Mouse (Mus musculus): ENCODE results near the gene Idh3a. TPM values are rescaled to one million over a fixed set of nuclear protein-coding genes. Genes with fewer than 3 reads are reported as not detected.

Gene Idh3a
- polyA plus RNA-seq, 1 experiment from 2014 or later = 55.1 TPM

DNA sequence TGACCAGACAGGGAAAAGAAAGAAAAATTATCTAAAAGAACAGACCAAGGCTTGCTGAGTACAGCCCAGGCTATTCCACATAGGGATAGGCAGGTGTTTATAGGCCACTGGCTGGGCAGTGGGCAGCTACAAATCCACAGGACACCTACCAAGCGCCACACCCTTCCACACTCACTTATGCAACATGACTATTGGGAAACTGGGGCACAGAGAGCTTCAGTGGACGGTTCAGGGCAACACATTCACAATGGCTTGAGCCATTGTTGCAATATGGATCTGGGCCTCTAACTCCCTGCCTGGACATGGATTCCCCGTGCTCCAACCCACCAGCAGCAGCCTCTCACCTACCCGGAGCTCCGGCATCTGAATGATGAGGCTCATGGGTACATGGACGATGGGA is 36.7 kb upstream of the Idh3a start:
- no peak for ATAC-seq (ENCODE audit: low read depth)
- no peak overlapping the region for H3K4me2 ChIP-seq (ENCODE audit: low read depth, low read length)
- 66% methylated on average over 6 of the region's 6 CpGs for WGBS (ENCODE audit: insufficient replicate concordance)
- no peaks in the 10 kb centered on the region for H3K9me3 ChIP-seq (replicated peaks; ENCODE audit: control insufficient read depth, low read length)
- H3K36me3 ChIP-seq (ENCODE audit: control insufficient read depth, insufficient read depth) = no peaks in the 10 kb centered on the region
- no peaks in the 10 kb centered on the region for H3K27me3 ChIP-seq (ENCODE audit: control insufficient read depth, insufficient read depth, low read depth, low read length)
- no peak overlapping the region for H3K27ac ChIP-seq (ENCODE audit: low read length)
- no peak overlapping the region for H3K4me3 ChIP-seq (ENCODE audit: low read depth, low read length)
- no peak overlapping the region for H3K9ac ChIP-seq (ENCODE audit: low read depth, low read length)
- no peaks in the 10 kb centered on the region for H3K4me1 ChIP-seq (ENCODE audit: control insufficient read depth, low read depth, low read length)

GRCm38 (mm10) chr9:54552409-54552808 is 33.7 kb upstream of the Idh3a start:
- Histone ChIP-seq H3K4me1 (ENCODE audit: control insufficient read depth, low read depth, low read length) (no peaks in the 10 kb centered on the region), H3K9ac (ENCODE audit: low read depth, low read length) (no peak overlapping the region), H3K9me3 (replicated peaks; ENCODE audit: control insufficient read depth, low read length) (no peaks in the 10 kb centered on the region), H3K4me3 (ENCODE audit: low read depth, low read length) (no peak overlapping the region), H3K27me3 (ENCODE audit: control insufficient read depth, insufficient read depth, low read depth, low read length) (no peaks in the 10 kb centered on the region), H3K27ac (ENCODE audit: low read length) (no peak overlapping the region), H3K36me3 (ENCODE audit: control insufficient read depth, insufficient read depth) (no peaks in the 10 kb centered on the region), H3K4me2 (ENCODE audit: low read depth, low read length) (no peak overlapping the region)
- WGBS (ENCODE audit: insufficient replicate concordance) = 16% methylated on average over 5 of the region's 5 CpGs
- peak; percentile 24; the same call in 1 of the 2 replicates for ATAC-seq (ENCODE audit: low read depth)

DNA sequence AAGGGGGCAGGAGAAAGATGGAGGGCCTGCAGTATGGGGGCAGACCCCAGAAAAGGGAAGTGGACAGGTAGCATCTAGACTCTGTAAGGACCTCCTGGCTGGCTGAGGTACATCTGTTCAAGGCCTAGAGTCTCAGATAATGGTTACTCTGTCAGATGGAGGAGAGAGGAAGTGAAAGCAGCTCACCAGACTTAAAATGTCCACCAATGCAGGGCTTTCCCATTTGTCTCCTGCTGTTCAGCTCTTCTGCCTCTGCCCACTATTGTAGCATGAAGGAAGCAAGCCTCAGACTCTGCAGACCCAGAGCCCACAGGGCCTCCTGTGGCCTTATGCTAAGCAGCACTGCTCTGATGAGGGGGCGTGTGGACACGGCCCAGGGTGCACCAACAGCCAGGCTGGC is 31.1 kb upstream of the Idh3a start:
- 61% methylated on average over 2 of the region's 2 CpGs for WGBS (ENCODE audit: insufficient replicate concordance)
- no peak overlapping the region for H3K4me2 ChIP-seq (ENCODE audit: low read depth, low read length)
- peaks cover 7% of the 10 kb centered on the region for H3K4me1 ChIP-seq (ENCODE audit: control insufficient read depth, low read depth, low read length)
- H3K27ac ChIP-seq (ENCODE audit: low read length) = no peak overlapping the region
- H3K9ac ChIP-seq (ENCODE audit: low read depth, low read length) = no peak overlapping the region
- H3K27me3 ChIP-seq (ENCODE audit: control insufficient read depth, insufficient read depth, low read depth, low read length) = peaks cover 11% of the 10 kb centered on the region
- ATAC-seq (ENCODE audit: low read depth) = no peak
- H3K4me3 ChIP-seq (ENCODE audit: low read depth, low read length) = no peak overlapping the region
- no peaks in the 10 kb centered on the region for H3K36me3 ChIP-seq (ENCODE audit: control insufficient read depth, insufficient read depth)
- H3K9me3 ChIP-seq (replicated peaks; ENCODE audit: control insufficient read depth, low read length) = no peaks in the 10 kb centered on the region

DNA sequence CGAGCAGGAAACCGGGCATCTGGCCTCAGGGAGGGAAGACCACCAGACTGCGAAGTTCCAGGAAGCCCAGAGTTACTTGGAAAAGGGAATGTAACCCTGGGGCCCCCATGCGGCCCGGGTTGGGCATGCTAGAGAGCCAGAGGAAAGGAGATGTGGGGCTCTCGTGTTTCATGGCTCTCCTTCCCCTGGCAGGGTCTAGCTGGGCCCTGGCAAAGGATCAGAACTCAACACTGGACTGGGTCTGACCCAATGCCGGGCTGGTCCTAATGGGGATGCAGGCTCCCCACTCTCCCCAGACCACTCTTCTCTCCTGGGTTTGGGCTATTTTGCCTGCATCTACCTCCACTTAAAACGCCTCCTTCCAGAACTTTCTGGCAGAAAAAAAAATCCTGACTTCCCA is 27.4 kb upstream of the Idh3a start:
- H3K27ac ChIP-seq (ENCODE audit: low read length) = no peak overlapping the region
- H3K9ac ChIP-seq (ENCODE audit: low read depth, low read length) = no peak overlapping the region
- ATAC-seq (ENCODE audit: low read depth) = no peak
- no peak overlapping the region for H3K4me3 ChIP-seq (ENCODE audit: low read depth, low read length)
- peaks cover 11% of the 10 kb centered on the region for H3K27me3 ChIP-seq (ENCODE audit: control insufficient read depth, insufficient read depth, low read depth, low read length)
- no peaks in the 10 kb centered on the region for H3K36me3 ChIP-seq (ENCODE audit: control insufficient read depth, insufficient read depth)
- 73% methylated on average over 8 of the region's 8 CpGs for WGBS (ENCODE audit: insufficient replicate concordance)
- no peaks in the 10 kb centered on the region for H3K9me3 ChIP-seq (replicated peaks; ENCODE audit: control insufficient read depth, low read length)
- peaks cover 11% of the 10 kb centered on the region for H3K4me1 ChIP-seq (ENCODE audit: control insufficient read depth, low read depth, low read length)
- H3K4me2 ChIP-seq (ENCODE audit: low read depth, low read length) = no peak overlapping the region

DNA sequence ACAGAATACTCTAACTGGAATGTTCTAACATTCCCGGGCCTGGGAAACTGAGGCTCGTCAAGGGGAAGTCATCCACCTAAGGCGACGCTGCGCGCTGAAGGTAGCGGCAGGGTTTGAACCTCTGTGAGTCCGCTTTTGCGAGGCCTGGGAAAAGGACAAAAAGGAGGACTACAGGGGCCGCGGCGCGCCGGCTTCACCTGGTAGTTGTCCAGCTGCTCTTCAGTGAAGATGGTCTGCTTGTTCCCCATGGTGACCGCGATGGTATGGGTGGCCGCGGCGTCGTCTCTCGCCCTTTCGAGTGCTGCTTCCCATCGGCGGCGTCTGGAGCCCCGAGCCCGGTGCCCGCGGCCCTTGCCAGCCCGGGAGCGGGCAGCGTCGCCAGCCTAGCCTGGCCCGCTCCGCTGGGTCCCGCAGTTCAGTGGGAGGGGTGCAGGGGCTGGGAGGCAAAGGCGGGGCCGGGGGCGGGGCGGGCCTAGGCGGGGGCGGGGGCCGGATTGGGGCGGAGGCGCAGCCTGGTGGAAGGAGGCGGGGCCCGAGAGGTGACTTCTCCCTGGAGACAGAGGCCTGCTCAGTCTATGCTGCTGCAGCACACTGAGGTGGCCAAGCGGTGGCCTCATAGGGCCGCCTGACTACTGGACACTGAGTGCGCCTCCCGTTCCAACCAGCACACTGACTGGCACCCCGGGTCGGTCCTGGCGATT is 26.2 kb upstream of the Idh3a start, which contains the start of gene Cib2:
Gene Cib2, minus strand, starts transcription at position 448 of the 701 bp plus-strand sequence.
- Histone ChIP-seq H3K27ac (ENCODE audit: low read length) (no peak within 1 kb of the TSS), H3K27me3 (ENCODE audit: control insufficient read depth, insufficient read depth, low read depth, low read length) (peaks cover 11% of the 10 kb centered on the region), H3K4me3 (ENCODE audit: low read depth, low read length) (peak within 1 kb of the TSS; percentile 66), H3K36me3 (ENCODE audit: control insufficient read depth, insufficient read depth) (no peaks in the 10 kb centered on the region), H3K9me3 (replicated peaks; ENCODE audit: control insufficient read depth, low read length) (no peaks in the 10 kb centered on the region), H3K4me2 (ENCODE audit: low read depth, low read length) (peak within 1 kb of the TSS; percentile 90), H3K9ac (ENCODE audit: low read depth, low read length) (peak within 1 kb of the TSS; percentile 57), H3K4me1 (ENCODE audit: control insufficient read depth, low read depth, low read length) (peaks cover 11% of the 10 kb centered on the region)
- peak; percentile 97 for ATAC-seq (ENCODE audit: low read depth)
- WGBS (ENCODE audit: insufficient replicate concordance) = 2% methylated on average over 54 of the region's 54 CpGs

GRCm38 (mm10) chr9:54560831-54561601 is 25.1 kb upstream of the Idh3a start:
- ATAC-seq (ENCODE audit: low read depth) = no peak
- no peak overlapping the region for H3K4me3 ChIP-seq (ENCODE audit: low read depth, low read length)
- H3K27me3 ChIP-seq (ENCODE audit: control insufficient read depth, insufficient read depth, low read depth, low read length) = peaks cover 11% of the 10 kb centered on the region
- no peaks in the 10 kb centered on the region for H3K9me3 ChIP-seq (replicated peaks; ENCODE audit: control insufficient read depth, low read length)
- no peak overlapping the region for H3K27ac ChIP-seq (ENCODE audit: low read length)
- no peaks in the 10 kb centered on the region for H3K36me3 ChIP-seq (ENCODE audit: control insufficient read depth, insufficient read depth)
- peaks cover 11% of the 10 kb centered on the region for H3K4me1 ChIP-seq (ENCODE audit: control insufficient read depth, low read depth, low read length)
- H3K4me2 ChIP-seq (ENCODE audit: low read depth, low read length) = no peak overlapping the region
- WGBS (ENCODE audit: insufficient replicate concordance) = 74% methylated on average over 8 of the region's 8 CpGs
- no peak overlapping the region for H3K9ac ChIP-seq (ENCODE audit: low read depth, low read length)

DNA sequence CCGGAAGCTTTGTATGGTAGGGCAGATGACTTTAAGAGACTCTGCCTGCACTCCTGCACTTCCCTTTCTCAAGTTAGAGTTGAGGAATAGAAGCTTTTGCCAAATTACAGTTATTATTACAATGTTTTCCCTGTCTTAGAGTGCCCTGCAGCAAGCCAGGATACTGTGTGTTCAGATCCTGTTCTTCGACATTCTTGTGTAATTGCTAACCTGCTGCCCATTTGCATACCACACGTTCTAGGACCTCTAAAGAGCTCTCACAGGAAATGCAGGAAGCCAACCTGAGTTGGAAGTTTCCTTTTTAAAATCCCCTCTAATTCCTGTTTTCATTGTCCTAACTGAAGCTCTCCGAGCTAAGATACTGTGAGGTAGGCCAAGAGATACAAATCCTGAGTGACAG is 19.2 kb upstream of the Idh3a start:
- Histone ChIP-seq H3K9me3 (replicated peaks; ENCODE audit: control insufficient read depth, low read length) (no peaks in the 10 kb centered on the region), H3K9ac (ENCODE audit: low read depth, low read length) (no peak overlapping the region), H3K4me1 (ENCODE audit: control insufficient read depth, low read depth, low read length) (no peaks in the 10 kb centered on the region; the same call in 1 of the 2 replicates), H3K4me2 (ENCODE audit: low read depth, low read length) (no peak overlapping the region), H3K4me3 (ENCODE audit: low read depth, low read length) (no peak overlapping the region), H3K36me3 (ENCODE audit: control insufficient read depth, insufficient read depth) (no peaks in the 10 kb centered on the region), H3K27me3 (ENCODE audit: control insufficient read depth, insufficient read depth, low read depth, low read length) (no peaks in the 10 kb centered on the region), H3K27ac (ENCODE audit: low read length) (no peak overlapping the region)
- ATAC-seq (ENCODE audit: low read depth) = no peak
- WGBS (ENCODE audit: insufficient replicate concordance) = 33% methylated on average over 4 of the region's 4 CpGs

DNA sequence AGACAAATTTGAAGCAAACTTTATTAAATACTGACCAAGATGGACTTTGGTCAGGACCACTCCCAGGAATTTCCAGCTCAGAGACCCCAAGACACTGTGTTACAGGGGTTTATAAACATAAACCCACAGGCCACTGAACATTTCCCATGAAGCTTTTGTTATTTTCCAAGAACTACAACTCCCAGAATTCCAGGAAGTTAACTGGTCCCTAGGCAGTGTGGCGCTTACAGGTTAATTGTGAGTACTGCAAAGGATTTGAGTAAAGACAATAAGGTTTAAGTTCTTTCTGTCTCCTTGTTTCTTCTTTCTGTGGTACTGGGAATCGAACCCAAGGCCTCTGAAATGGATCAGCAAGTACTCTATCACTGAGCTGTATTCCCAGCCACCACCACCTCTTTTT is 17.4 kb upstream of the Idh3a start:
- ATAC-seq (ENCODE audit: low read depth) = no peak
- Histone ChIP-seq H3K4me3 (ENCODE audit: low read depth, low read length) (no peak overlapping the region), H3K27ac (ENCODE audit: low read length) (no peak overlapping the region), H3K9me3 (replicated peaks; ENCODE audit: control insufficient read depth, low read length) (no peaks in the 10 kb centered on the region), H3K4me1 (ENCODE audit: control insufficient read depth, low read depth, low read length) (no peaks in the 10 kb centered on the region; the same call in 1 of the 2 replicates), H3K9ac (ENCODE audit: low read depth, low read length) (no peak overlapping the region), H3K4me2 (ENCODE audit: low read depth, low read length) (no peak overlapping the region), H3K36me3 (ENCODE audit: control insufficient read depth, insufficient read depth) (no peaks in the 10 kb centered on the region), H3K27me3 (ENCODE audit: control insufficient read depth, insufficient read depth, low read depth, low read length) (no peaks in the 10 kb centered on the region)
- WGBS (ENCODE audit: insufficient replicate concordance) = 35% methylated on average over 2 of the region's 2 CpGs

Data from liver, embryonic 16.5 days (tissue).